ENCODE assay signal across 13 mouse cellular contexts in the genomic region with DNA sequence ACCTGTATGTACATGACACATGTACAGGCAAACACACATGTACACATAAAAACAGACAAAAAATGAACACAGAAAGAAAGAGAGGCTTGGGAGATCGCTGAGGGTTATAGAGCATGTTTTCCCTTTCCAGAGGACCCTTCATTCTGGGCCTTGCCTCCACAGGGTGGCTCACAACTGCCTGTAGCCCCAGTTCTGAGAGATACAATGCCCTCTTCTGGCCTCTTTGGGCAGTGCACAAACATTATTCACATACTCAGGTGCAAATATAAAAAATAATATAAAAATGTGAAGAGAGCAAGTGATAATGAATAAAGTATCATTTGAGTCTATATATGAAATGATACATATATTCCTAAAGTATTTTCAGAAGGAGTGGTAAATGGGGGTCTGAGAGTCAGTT. TPM values are rescaled to one million over a fixed set of nuclear protein-coding genes. Genes with fewer than 3 reads are reported as not detected.
A peak's percentile ranks its signal among the peaks of the same experiment; 100 is the strongest.
DNase-seq lines count a peak whose midpoint lies in the region; ATAC-seq and TF ChIP-seq lines count a peak whose summit lies in the region.
"Had no signal": no experiment of that assay in that cellular context is flagged by ENCODE, and none has a peak within 500 bp of the region (broad histone marks: within the 10 kb centered on the region; RNA-seq: fewer than 3 reads in every experiment).

No protein-coding gene starts in this region.

- ATAC-seq in erythroid progenitor cell, adult 5-6 weeks (replicated peaks; ENCODE audit: low FRiP score, poor library complexity, severe bottlenecking) = no peak
- ATAC-seq: forebrain, embryonic 13.5 days; midbrain, embryonic 16.5 days had no signal

- H3K4me3 ChIP-seq in left cerebral cortex, adult 2 months = no peak overlapping the region
- H3K4me3 ChIP-seq: forebrain, embryonic 13.5 days; heart, embryonic 15.5 days; limb, embryonic 12.5 days had no signal

- peak; percentile 18 to 39 for DNase-seq in cerebellum, postnatal 10 days
- DNase-seq in cerebellum, adult 11-12 months = no peak
- no peak for DNase-seq in left cerebral cortex, adult 2 months (ENCODE audit: extremely low spot score in 1 of 2, low spot score in 2 of 2)
- DNase-seq in left cerebral cortex, postnatal 10 days (ENCODE audit: extremely low spot score in 1 of 2, low spot score in 2 of 2) = no peak
- peak; percentile 60 for DNase-seq in A20 (ENCODE audit: low read depth, low spot score)
- peak; percentile 42 for DNase-seq in c-Kit-positive CD71-positive TER-119-positive erythroid progenitor cells, embryonic 14.5 days (ENCODE audit: low spot score)
- DNase-seq in adipocyte (ENCODE audit: low spot score) = no peak
- DNase-seq: adrenal gland, adult 2 months had no signal

- no peak overlapping the region for H3K27ac ChIP-seq in left cerebral cortex, adult 2 months
- H3K27ac ChIP-seq: forebrain, embryonic 13.5 days; heart, embryonic 15.5 days; limb, embryonic 12.5 days had no signal

- intact Hi-C loops in left cerebral cortex, adult 2 months (cut with DNase I) = no loop called here
- intact Hi-C loops in left cerebral cortex, postnatal 10 days (cut with DNase I) = loop anchor here (5.0 kb wide), 1 partner anchor 138 kb away; no protein-coding TSS in a partner anchor

- TF ChIP-seq CTCF in left cerebral cortex, adult 2 months (IDR thresholded peaks at IDR 0.05) = peak; percentile 37

RNA-seq across cellular contexts. Expression of a gene that starts 6.5 kb away (rescaled TPM):
- total RNA-seq in left cerebral cortex, adult 2 months (2021) = 10 to 100 TPM; 12.9 to 20.2 TPM
- 10 to 100 TPM; 18.0 to 19.4 TPM for total RNA-seq in left cerebral cortex, postnatal 10 days (2021)
- 185 and 187 TPM in 2 replicates for total RNA-seq in erythroid progenitor cell, adult 5-6 weeks (2015; ENCODE audit: low replicate concordance)
- 132 and 168 TPM in 2 replicates for total RNA-seq in erythroid progenitor cell, adult 5-6 weeks (2017; ENCODE audit: low replicate concordance)

RNA-seq across cellular contexts. Expression of a gene that starts 21.5 kb away (rescaled TPM):
- total RNA-seq in left cerebral cortex, adult 2 months (2021) = 100 to 1,000 TPM; 286 to 295 TPM
- total RNA-seq in left cerebral cortex, postnatal 10 days (2021) = 100 to 1,000 TPM; 155 to 165 TPM
- 10.1 and 23.1 TPM in 2 replicates for total RNA-seq in erythroid progenitor cell, adult 5-6 weeks (2015; ENCODE audit: low replicate concordance)
- total RNA-seq in erythroid progenitor cell, adult 5-6 weeks (2017; ENCODE audit: low replicate concordance) = 10.1 and 23.3 TPM in 2 replicates

RNA-seq across cellular contexts. Expression of a gene that starts 39.9 kb away (rescaled TPM):
- 1 to 10 TPM; 1.5 TPM for total RNA-seq in left cerebral cortex, adult 2 months (2021)
- total RNA-seq in left cerebral cortex, postnatal 10 days (2021) = 1 to 10 TPM; 4.0 to 4.3 TPM
- not detected in 2 replicates for total RNA-seq in erythroid progenitor cell, adult 5-6 weeks (2015; ENCODE audit: low replicate concordance)
- 0.15 TPM in 1 of 2 replicates, not detected in the other for total RNA-seq in erythroid progenitor cell, adult 5-6 weeks (2017; ENCODE audit: low replicate concordance)

Comparison
In these comparisons a context has a peak if more than half of its experiments do, and no peak if none do; other contexts are left out.
1. DNase-seq: peak in cerebellum, postnatal 10 days (2 of 2), A20 (single experiment) and c-Kit-positive CD71-positive TER-119-positive erythroid progenitor cells, embryonic 14.5 days (single experiment); none in cerebellum, adult 11-12 months (single experiment), left cerebral cortex, adult 2 months (0 of 2), left cerebral cortex, postnatal 10 days (0 of 2) and adipocyte (single experiment).
2. RNA of a gene that starts 6.5 kb away (total RNA-seq): 132 to 187 TPM in erythroid progenitor cell, adult 5-6 weeks; 12.9 to 20.2 TPM in left cerebral cortex, adult 2 months and 18.0 to 19.4 TPM in left cerebral cortex, postnatal 10 days; every median in the first group is over 4 times any median in the second.
3. RNA of a gene that starts 21.5 kb away (total RNA-seq): 286 to 295 TPM in left cerebral cortex, adult 2 months and 155 to 165 TPM in left cerebral cortex, postnatal 10 days; 10.1 to 23.3 TPM in erythroid progenitor cell, adult 5-6 weeks; every median in the first group is over 4 times any median in the second.